Mouse (Mus musculus) embryonic fibroblast, embryonic 13.5 days (primary cell): ENCODE results near the gene Msrb2.

Source experiments
- CTCF ChIP-seq: IDR thresholded peaks from 2 replicates; pipeline ENCODE4 v1.5.1; 2011; ENCODE audit warnings: mild to moderate bottlenecking, control low read depth, low read length, moderate library complexity, borderline replicate concordance; ENCODE audit not compliant: insufficient read depth
- POLR2A ChIP-seq: IDR thresholded peaks from 2 replicates; pipeline ENCODE4 v1.6.1; 2011; ENCODE audit warnings: low read depth, mild to moderate bottlenecking, control low read depth, low read length, moderate library complexity

GRCm38 (mm10) chr2:19351615-19352253, 19.5 kb upstream of the Msrb2 start:
- no peak for TF ChIP-seq CTCF
- TF ChIP-seq POLR2A: no peak
